Mouse (Mus musculus) C2C12 (cell line): ENCODE data around the gene Hddc3.

Source experiments
- CEBPB ChIP-seq: IDR thresholded peaks from one replicate; pipeline ENCODE4 v1.6.1; 2011; ENCODE audit warnings: low read depth, mild to moderate bottlenecking, control low read depth, moderate library complexity
- CTCF ChIP-seq: IDR thresholded peaks from one replicate; pipeline ENCODE4 v1.5.1; 2011; ENCODE audit not compliant: control insufficient read depth, insufficient read depth, insufficient read length
- FOSL1 ChIP-seq: IDR thresholded peaks from one replicate; pipeline ENCODE4 v1.8.0; 2011; ENCODE audit warnings: mild to moderate bottlenecking, low read length; ENCODE audit not compliant: poor library complexity, insufficient read depth, severe bottlenecking
- MYOD1 ChIP-seq: IDR thresholded peaks from one replicate; pipeline ENCODE4 v1.6.1; 2011; ENCODE audit warnings: low read depth; ENCODE audit not compliant: control insufficient read depth, insufficient read length
- USF1 ChIP-seq: IDR thresholded peaks from one replicate; pipeline ENCODE4 v1.6.1; 2011; ENCODE audit warnings: low read depth, mild to moderate bottlenecking, control low read depth, moderate library complexity

GRCm38 (mm10) chr7:80372667-80373066 is 29.8 kb downstream of the Hddc3 start:
- TF ChIP-seq CTCF: no peak
- no peak for TF ChIP-seq MYOD1
- no peak for TF ChIP-seq FOSL1
- no peak for TF ChIP-seq CEBPB
- no peak for TF ChIP-seq USF1
